Mouse (Mus musculus) liver, adult 2 months (tissue): Measurements from ENCODE around the gene Hypm.

Experiments used
- CTCF ChIP-seq: fragments of 200-500 bp; IDR thresholded peaks from 2 replicates; pipeline ENCODE4 v1.5.1; 2011; ENCODE audit warnings: low read depth, low read length, control low read depth
- POLR2A ChIP-seq: fragments of 200-500 bp; IDR thresholded peaks from 2 replicates; pipeline ENCODE4 v1.6.1; 2011; ENCODE audit warnings: low read length, control low read depth; ENCODE audit not compliant: insufficient read depth; ENCODE audit errors: extremely low read depth

- TF ChIP-seq CTCF (no peak), POLR2A (no peak)
Observed at GRCm38 (mm10) chrX:9849403-9849802, 2.7 kb downstream of the Hypm start, which contains the start of gene H2al3.
